In genomic region chr17:33713271-33713670, GRCm38 (mm10) we compare ENCODE assay signal across 15 mouse cellular contexts. TPM values are rescaled to one million over a fixed set of nuclear protein-coding genes. Genes with fewer than 3 reads are reported as not detected.
A peak's percentile ranks its signal among the peaks of the same experiment; 100 is the strongest.
DNase-seq lines count a peak whose midpoint lies in the region; ATAC-seq and TF ChIP-seq lines count a peak whose summit lies in the region.
"Had no signal": no experiment of that assay in that cellular context is flagged by ENCODE, and none has a peak within 500 bp of the region (broad histone marks: within the 10 kb centered on the region; RNA-seq: fewer than 3 reads in every experiment).

No protein-coding gene starts in this region.

- no peak overlapping the region; the same call in 1 of the 2 replicates for H3K27ac ChIP-seq in lung, embryonic 14.5 days (ENCODE audit: low read depth)
- H3K27ac ChIP-seq in liver, embryonic 15.5 days (replicated peaks) = peak overlapping the region; percentile 94
- H3K27ac ChIP-seq in stomach, embryonic 16.5 days (ENCODE audit: low read length) = no peak overlapping the region
- no peak overlapping the region for H3K27ac ChIP-seq in cerebellum, adult 2 months (ENCODE audit: insufficient read depth, low read length)
- H3K27ac ChIP-seq: midbrain, embryonic 13.5 days; neural tube, embryonic 12.5 days had no signal

- H3K27me3 ChIP-seq in lung, embryonic 14.5 days (ENCODE audit: insufficient read depth, low read length) = no peaks in the 10 kb centered on the region
- H3K27me3 ChIP-seq in liver, embryonic 15.5 days = no peaks in the 10 kb centered on the region
- H3K27me3 ChIP-seq in stomach, embryonic 16.5 days (ENCODE audit: control insufficient read depth, insufficient read depth, low read length) = no peaks in the 10 kb centered on the region
- no peaks in the 10 kb centered on the region for H3K27me3 ChIP-seq in cerebellum, adult 2 months (ENCODE audit: control insufficient read depth, insufficient read depth, low read length)
- H3K27me3 ChIP-seq: midbrain, embryonic 13.5 days; neural tube, embryonic 12.5 days had no signal

- peak overlapping the region; percentile 33; the same call in 1 of the 2 replicates for H3K4me2 ChIP-seq in lung, embryonic 14.5 days
- H3K4me2 ChIP-seq in liver, embryonic 15.5 days = peak overlapping the region; percentile 73
- H3K4me2 ChIP-seq in stomach, embryonic 16.5 days (ENCODE audit: low read depth, low read length) = no peak overlapping the region
- H3K4me2 ChIP-seq: midbrain, embryonic 13.5 days; neural tube, embryonic 12.5 days had no signal

- no peak overlapping the region for H3K9ac ChIP-seq in lung, embryonic 14.5 days
- peak overlapping the region; percentile 50 for H3K9ac ChIP-seq in liver, embryonic 15.5 days
- no peak overlapping the region for H3K9ac ChIP-seq in stomach, embryonic 16.5 days (ENCODE audit: low read length)
- H3K9ac ChIP-seq: midbrain, embryonic 13.5 days; neural tube, embryonic 12.5 days had no signal

- H3K4me1 ChIP-seq in lung, embryonic 14.5 days (ENCODE audit: insufficient read depth) = no peaks in the 10 kb centered on the region
- peaks cover 70% of the 10 kb centered on the region for H3K4me1 ChIP-seq in liver, embryonic 15.5 days (replicated peaks)
- no peaks in the 10 kb centered on the region for H3K4me1 ChIP-seq in stomach, embryonic 16.5 days (ENCODE audit: control insufficient read depth, insufficient read depth, low read length)
- H3K4me1 ChIP-seq in cerebellum, adult 2 months (ENCODE audit: control insufficient read depth, insufficient read depth, low read length) = no peaks in the 10 kb centered on the region; the same call in 1 of the 2 replicates
- H3K4me1 ChIP-seq: neural tube, embryonic 12.5 days had no signal

- no peak overlapping the region; the same call in 1 of the 2 replicates for H3K4me3 ChIP-seq in lung, embryonic 14.5 days (ENCODE audit: low read depth, low read length)
- peak overlapping the region; percentile 60 for H3K4me3 ChIP-seq in liver, embryonic 15.5 days (replicated peaks)
- H3K4me3 ChIP-seq in stomach, embryonic 16.5 days (replicated peaks; ENCODE audit: low read length) = no peak overlapping the region
- H3K4me3 ChIP-seq in cerebellum, adult 2 months (replicated peaks; ENCODE audit: insufficient read depth, low read depth, low read length) = no peak overlapping the region
- H3K4me3 ChIP-seq: midbrain, embryonic 13.5 days; neural tube, embryonic 12.5 days had no signal

- WGBS in lung, embryonic 14.5 days = 65% methylated on average over 5 of the region's 5 CpGs
- WGBS in liver, embryonic 15.5 days (ENCODE audit: insufficient replicate concordance) = 14% methylated on average over 5 of the region's 5 CpGs
- 68% methylated on average over 5 of the region's 5 CpGs for WGBS in stomach, embryonic 16.5 days
- 81% methylated on average over 5 of the region's 5 CpGs for WGBS in cerebellum, adult 2 months

- no peaks in the 10 kb centered on the region for H3K9me3 ChIP-seq in lung, embryonic 14.5 days (ENCODE audit: low read depth, low read length)
- H3K9me3 ChIP-seq in liver, embryonic 15.5 days (replicated peaks) = 0 out of 2 replicates have a peak, but pooled peaks cover 6% of the 10 kb centered on the region
- no peaks in the 10 kb centered on the region for H3K9me3 ChIP-seq in stomach, embryonic 16.5 days (replicated peaks; ENCODE audit: control insufficient read depth, low read length)
- H3K9me3 ChIP-seq: midbrain, embryonic 13.5 days had no signal

- DNase-seq in lung, embryonic 14.5 days = no peak
- no peak for DNase-seq in lung, postnatal 36 days
- peak; percentile 4 for DNase-seq in embryo, embryonic 10.5 days (ENCODE audit: low spot score)
- DNase-seq in thymus, postnatal 0 days (ENCODE audit: low spot score) = no peak
- DNase-seq in cerebellum, adult 2 months = no peak
- DNase-seq: gastrocnemius, postnatal 36 days; kidney, postnatal 10 days; lung, adult 18-20 months; right cerebral cortex, postnatal 14 days had no signal

- ATAC-seq in lung, embryonic 14.5 days (ENCODE audit: insufficient read depth) = no peak
- peak; percentile 89 for ATAC-seq in liver, embryonic 15.5 days (ENCODE audit: insufficient read depth)
- ATAC-seq in stomach, embryonic 16.5 days (ENCODE audit: insufficient read depth, low FRiP score) = peak; percentile 68; the same call in 1 of the 2 replicates
- no peak for ATAC-seq in cerebellum, adult (ENCODE audit: insufficient number of reproducible peaks, low FRiP score, low TSS enrichment)
- ATAC-seq: forebrain, embryonic 14.5 days; midbrain, embryonic 13.5 days had no signal

- 0 out of 2 replicates have a peak, but pooled peaks cover 11% of the 10 kb centered on the region for H3K36me3 ChIP-seq in lung, embryonic 14.5 days (ENCODE audit: insufficient read depth)
- H3K36me3 ChIP-seq in liver, embryonic 15.5 days (replicated peaks) = peaks cover 66% of the 10 kb centered on the region
- H3K36me3 ChIP-seq in stomach, embryonic 16.5 days (ENCODE audit: control insufficient read depth, insufficient read depth, low read length) = peaks cover 3% of the 10 kb centered on the region; the same call in 1 of the 2 replicates

- TF ChIP-seq CTCF in lung, embryonic 14.5 days (IDR thresholded peaks at IDR 0.05; ENCODE audit: low read depth) = no peak
- TF ChIP-seq CTCF in cerebellum, adult 2 months (IDR thresholded peaks at IDR 0.05; ENCODE audit: borderline replicate concordance, insufficient read depth, low read depth, low read length) = no peak

- no peak for TF ChIP-seq POLR2A in cerebellum, adult 2 months (IDR thresholded peaks at IDR 0.05; ENCODE audit: borderline replicate concordance, insufficient read depth, low read length)

RNA-seq across cellular contexts. Expression of gene March2, which starts 5.2 kb away (rescaled TPM):
- 45.3 and 46.4 TPM in 2 replicates for polyA plus RNA-seq in lung, embryonic 14.5 days (2014; fragmentation: Nextera tagmentation; extraction: Ambion mirVana)
- polyA plus RNA-seq in liver, embryonic 15.5 days (2015; fragmentation: Nextera tagmentation; extraction: Ambion mirVana) = 274 and 311 TPM in 2 replicates
- 56.0 and 58.8 TPM in 2 replicates for polyA plus RNA-seq in stomach, embryonic 16.5 days (2015; fragmentation: Nextera tagmentation; extraction: Ambion mirVana)
- 83.3 and 90.7 TPM in 2 replicates for polyA plus RNA-seq in thymus, postnatal 0 days (2015; fragmentation: Nextera tagmentation; extraction: Ambion mirVana)
- polyA plus RNA-seq in cerebellum, adult 2 months (2012; rRNA removed) = 157 and 171 TPM in 2 replicates

RNA-seq across cellular contexts. Expression of gene Hnrnpm, which starts 26.6 kb away (rescaled TPM):
- 407 and 411 TPM in 2 replicates for polyA plus RNA-seq in lung, embryonic 14.5 days (2014; fragmentation: Nextera tagmentation; extraction: Ambion mirVana)
- polyA plus RNA-seq in liver, embryonic 15.5 days (2015; fragmentation: Nextera tagmentation; extraction: Ambion mirVana) = 117 and 122 TPM in 2 replicates
- 281 and 295 TPM in 2 replicates for polyA plus RNA-seq in stomach, embryonic 16.5 days (2015; fragmentation: Nextera tagmentation; extraction: Ambion mirVana)
- 317 and 345 TPM in 2 replicates for polyA plus RNA-seq in thymus, postnatal 0 days (2015; fragmentation: Nextera tagmentation; extraction: Ambion mirVana)
- 270 and 273 TPM in 2 replicates for polyA plus RNA-seq in cerebellum, adult 2 months (2012; rRNA removed)

RNA-seq across cellular contexts. Expression of gene Rab11b, which starts 47.1 kb away (rescaled TPM):
- polyA plus RNA-seq in lung, embryonic 14.5 days (2014; fragmentation: Nextera tagmentation; extraction: Ambion mirVana) = 241 and 278 TPM in 2 replicates
- polyA plus RNA-seq in liver, embryonic 15.5 days (2015; fragmentation: Nextera tagmentation; extraction: Ambion mirVana) = 111 and 116 TPM in 2 replicates
- polyA plus RNA-seq in stomach, embryonic 16.5 days (2015; fragmentation: Nextera tagmentation; extraction: Ambion mirVana) = 212 and 237 TPM in 2 replicates
- polyA plus RNA-seq in thymus, postnatal 0 days (2015; fragmentation: Nextera tagmentation; extraction: Ambion mirVana) = 214 and 227 TPM in 2 replicates
- polyA plus RNA-seq in cerebellum, adult 2 months (2012; rRNA removed) = 494 and 510 TPM in 2 replicates

Comparison
In these comparisons a context has a peak if more than half of its experiments do, and no peak if none do; other contexts are left out.
1. ATAC-seq: peak in liver, embryonic 15.5 days (single experiment) and stomach, embryonic 16.5 days (single experiment); none in lung, embryonic 14.5 days (single experiment) and cerebellum, adult (single experiment).